Mouse (Mus musculus): ENCODE data around the gene Lrrc20.
A peak's percentile ranks its signal among the peaks of the same experiment; 100 is the strongest.
"Not testable (repeated sequence)": the region's sequence is repeated elsewhere in the genome, so short reads cannot be mapped to it uniquely, and the experiment has no call there.

The Lrrc20 gene

GRCm38 (mm10) chr10:61587241-61587849 is 111.7 kb downstream of the Lrrc20 start:
- DNase-seq (ENCODE audit: low read depth) = no peak

DNA sequence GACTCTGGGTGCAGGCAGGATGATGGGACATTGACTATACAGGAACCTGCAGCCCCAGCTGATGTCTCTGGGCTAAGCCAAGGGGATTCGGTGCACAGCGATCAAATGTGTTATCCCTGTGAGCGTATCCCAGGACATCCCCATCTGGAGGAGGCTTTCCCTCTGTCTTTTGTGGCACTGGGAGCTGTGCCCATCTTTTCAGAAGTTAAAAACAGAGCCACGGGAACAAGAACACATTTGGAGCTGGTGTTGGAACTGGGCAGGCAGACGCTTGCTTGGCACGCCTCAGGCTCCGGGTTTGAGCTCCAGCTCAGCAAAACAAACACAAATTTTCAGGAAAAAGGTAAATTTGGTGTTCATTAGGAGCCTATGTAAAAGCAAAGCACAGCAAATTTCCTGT is 122.4 kb downstream of the Lrrc20 start:
- no peak for DNase-seq (ENCODE audit: low read depth)

GRCm38 (mm10) chr10:61599556-61600114 is 124.0 kb downstream of the Lrrc20 start:
- DNase-seq (ENCODE audit: low read depth) = no peak

DNA sequence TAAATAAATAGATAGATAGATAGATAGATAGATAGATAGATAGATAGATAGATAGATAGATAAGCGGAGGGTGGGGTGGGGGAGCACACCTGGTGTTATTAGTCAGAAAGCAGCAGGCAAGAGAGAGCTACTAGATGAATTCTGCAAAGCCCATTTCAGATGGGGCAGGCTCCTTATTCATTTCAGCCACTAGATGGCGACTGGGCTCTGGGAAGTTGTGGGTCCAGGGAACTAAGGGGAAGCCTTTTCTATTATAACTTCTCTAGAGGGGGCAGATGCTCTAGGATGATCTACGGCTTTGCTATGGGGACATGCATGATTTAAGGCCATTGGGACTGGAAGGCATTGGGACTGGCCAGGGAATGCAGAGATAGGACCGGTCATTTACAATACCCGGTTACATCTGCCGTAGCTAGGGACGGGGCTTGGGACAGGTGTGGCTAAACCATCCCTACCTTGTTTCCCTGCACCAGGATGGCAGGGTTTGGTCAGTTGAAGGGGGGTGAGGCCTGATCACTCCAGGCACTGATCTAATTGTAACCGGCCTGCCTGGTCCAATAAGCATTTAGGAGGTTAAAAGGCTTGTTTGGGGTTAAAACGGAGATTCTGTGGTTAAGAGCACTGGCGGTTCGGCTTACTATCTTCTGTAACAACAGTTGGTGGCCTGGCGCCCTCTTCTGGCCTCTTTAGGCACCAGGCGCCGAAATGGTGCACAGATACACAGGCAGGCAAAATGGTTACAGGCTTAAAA is 126.9 kb downstream of the Lrrc20 start:
- DNase-seq (ENCODE audit: low read depth) = peak; percentile 77

- no peak for DNase-seq (ENCODE audit: low read depth)
These were observed 128.9 kb downstream of the Lrrc20 start for GRCm38 (mm10) chr10:61604376-61605065.

DNA sequence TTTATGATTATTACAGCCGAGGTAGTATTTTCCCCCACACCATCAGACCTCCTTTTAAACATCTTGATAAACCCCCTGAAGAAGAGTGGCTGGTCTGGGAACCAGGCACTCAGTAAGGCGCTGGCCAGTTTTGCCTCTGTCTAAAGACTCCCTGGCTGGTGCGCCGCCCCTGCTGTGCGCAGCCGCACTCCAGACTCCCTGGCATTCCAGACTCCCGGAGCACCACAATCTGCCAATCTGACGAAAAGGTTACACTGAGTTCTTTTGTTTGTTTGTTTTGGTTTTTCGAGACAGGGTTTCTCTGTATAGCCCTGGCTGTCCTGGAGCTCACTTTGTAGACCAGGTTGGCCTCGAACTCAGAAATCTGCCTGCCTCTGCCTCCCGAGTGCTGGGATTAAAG is 129.8 kb downstream of the Lrrc20 start:
- DNase-seq (ENCODE audit: low read depth) = not testable (repeated sequence)

DNA sequence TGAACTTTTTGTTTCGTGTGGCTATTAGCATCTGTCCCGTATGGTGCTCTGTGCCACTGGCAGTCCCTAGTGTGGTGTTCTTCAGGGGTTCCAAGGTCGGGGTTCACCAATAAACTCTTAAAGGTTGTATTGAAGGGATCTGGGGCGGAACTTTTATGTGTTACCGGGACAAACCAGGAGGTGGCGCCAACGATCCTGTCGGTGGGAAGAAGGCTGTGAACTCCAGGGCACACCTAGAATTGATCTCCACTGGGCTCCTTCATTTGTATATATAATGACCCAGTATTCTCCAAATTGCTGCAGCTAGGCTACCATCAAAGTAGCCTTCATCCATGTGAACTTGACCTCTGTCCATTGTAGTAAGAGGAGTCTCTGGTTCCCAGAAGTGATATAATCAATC is 130.2 kb downstream of the Lrrc20 start:
- DNase-seq (ENCODE audit: low read depth) = peak; percentile 58

DNA sequence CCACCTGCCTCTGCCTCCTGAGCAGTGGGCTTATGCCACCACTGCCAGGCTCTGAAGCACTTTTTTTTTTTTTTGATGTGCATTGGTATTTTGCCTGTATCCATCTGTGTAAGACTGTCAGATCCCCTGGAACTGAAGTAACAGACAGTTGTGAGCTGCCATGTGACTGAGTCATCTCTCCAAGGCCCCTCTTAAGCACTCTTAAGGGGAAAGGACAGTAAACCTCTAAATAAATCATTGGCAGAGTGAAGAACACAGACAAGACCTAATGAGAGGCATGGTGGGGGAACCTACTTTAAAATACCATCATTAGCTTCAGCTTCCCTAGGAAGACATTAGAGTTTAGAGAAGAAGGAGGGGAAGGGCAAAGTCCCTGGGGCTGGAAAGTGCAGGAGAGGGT is 132.6 kb downstream of the Lrrc20 start:
- DNase-seq (ENCODE audit: low read depth) = no peak

DNA sequence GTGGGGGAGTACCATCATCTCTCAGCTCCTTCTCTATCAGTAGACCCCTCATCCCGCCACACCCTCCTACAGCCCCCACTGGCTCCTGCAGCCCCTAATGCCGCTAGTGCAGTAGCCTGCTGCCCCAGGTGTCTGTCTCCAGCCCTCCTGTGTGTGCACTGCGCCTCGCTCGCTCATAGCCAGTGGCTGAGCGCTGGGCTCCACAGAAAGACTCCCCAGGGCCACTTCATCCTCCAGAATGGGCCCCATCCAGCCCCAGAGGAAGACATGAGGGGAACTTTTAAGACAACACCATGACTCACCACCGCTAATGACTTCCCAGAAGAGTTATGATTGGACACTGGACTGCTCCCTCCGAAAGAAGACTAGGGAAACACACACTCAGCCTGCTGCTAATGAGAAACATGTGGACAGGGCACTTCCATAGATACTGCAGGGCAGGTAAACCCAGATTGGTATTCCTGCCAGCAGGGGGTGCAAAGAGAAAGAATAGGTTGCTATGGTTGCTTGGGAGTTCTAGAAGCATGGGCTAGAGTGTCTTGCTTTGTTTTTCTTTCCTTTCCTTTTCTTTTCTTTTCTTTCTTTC is 135.1 kb downstream of the Lrrc20 start:
- no peak for DNase-seq (ENCODE audit: low read depth)

DNA sequence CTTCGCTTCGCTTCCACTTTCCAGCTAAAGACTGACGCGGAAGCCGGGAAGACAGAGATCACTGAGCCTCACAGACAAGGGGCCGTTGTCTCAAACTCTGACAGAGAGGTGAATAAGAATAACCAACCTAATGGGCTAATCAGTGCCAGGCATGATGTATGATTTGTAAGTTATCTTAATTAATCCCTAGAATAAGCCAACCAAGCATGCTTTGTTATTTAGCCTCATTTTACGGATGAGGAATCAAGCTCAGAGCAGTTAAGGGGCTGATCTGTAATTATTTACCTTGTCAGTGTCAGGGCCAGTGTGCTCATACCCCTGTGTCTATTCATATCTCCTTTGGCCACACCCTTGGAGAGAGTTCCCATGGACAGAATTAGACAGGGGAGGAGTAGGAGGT is 138.7 kb downstream of the Lrrc20 start:
- DNase-seq (ENCODE audit: low read depth) = no peak

- no peak for DNase-seq (ENCODE audit: low read depth)
These were observed 142.9 kb downstream of the Lrrc20 start for GRCm38 (mm10) chr10:61618528-61618927.

GRCm38 (mm10) chr10:61621681-61622080 is 146.1 kb downstream of the Lrrc20 start:
- no peak for DNase-seq (ENCODE audit: low read depth)

DNA sequence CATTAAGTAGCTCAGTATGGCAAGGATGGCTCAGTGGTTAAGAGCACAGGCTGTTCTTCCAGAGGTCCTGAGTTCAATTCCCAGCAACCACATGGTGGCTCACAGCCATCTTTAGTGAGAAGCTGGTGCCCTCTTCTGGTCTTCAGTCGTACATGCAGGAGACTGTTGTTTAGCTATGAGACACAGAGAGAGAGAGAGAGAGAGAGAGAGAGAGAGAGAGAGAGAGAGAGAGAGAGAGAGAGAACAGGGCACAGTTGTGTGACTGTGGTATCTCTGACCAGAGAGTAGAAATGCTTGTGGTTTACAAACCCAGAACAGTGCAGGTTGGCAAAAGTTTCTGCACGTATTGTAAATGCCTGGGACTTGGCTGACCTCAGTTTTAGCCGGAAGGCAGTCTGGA is 148.3 kb downstream of the Lrrc20 start:
- DNase-seq (ENCODE audit: low read depth) = not testable (repeated sequence)

DNA sequence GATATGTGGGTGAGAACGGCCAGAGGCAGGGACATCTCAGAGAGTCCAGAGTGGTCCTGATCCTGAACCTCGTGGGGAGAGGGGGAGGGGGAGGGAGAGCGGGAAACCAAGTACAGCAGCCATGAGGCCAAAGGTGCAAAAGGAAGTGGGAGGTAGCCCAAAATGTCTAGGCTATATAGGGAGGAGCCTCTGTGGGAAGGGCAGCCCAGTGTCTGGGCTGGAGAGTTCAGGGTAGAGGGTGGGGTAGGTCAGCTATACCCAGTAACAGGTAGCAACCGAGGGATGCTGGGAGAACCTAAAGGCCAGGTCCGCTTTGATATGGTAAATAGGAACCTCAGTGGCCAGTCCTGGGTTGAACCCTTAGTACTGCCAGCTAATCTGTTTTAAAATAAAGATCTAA is 149.2 kb downstream of the Lrrc20 start:
- no peak for DNase-seq (ENCODE audit: low read depth)

DNA sequence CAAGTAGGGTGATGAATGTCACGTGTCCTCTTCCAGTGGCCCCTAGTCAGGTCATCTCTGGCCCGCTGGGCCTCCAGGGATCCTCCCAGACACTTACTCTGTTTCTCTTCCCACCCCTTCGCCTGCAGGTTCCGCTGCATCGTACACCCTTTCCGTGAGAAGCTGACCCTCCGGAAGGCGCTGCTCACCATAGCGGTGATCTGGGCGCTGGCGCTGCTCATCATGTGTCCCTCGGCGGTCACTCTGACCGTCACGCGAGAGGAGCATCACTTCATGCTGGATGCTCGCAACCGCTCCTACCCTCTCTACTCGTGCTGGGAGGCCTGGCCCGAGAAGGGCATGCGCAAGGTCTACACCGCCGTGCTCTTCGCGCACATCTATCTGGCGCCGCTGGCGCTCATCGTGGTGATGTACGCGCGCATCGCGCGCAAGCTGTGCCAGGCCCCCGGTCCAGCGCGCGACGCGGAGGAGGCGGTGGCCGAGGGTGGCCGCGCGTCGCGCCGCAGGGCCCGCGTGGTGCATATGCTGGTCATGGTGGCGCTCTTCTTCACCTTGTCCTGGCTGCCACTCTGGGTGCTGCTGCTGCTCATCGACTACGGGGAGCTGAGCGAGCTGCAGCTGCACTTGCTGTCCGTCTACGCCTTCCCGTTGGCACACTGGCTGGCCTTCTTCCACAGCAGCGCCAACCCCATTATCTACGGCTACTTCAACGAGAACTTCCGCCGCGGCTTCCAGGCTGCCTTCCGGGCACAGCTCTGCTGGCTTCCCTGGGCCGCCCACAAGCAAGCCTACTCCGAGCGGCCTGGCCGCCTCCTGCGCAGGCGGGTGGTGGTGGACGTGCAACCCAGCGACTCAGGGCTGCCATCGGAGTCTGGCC is 150.0 kb downstream of the Lrrc20 start:
- DNase-seq (ENCODE audit: low read depth) = no peak

GRCm38 (mm10) chr10:61626551-61626950 is 150.9 kb downstream of the Lrrc20 start:
- DNase-seq (ENCODE audit: low read depth) = no peak

- DNase-seq (ENCODE audit: low read depth) = no peak
These were observed 151.8 kb downstream of the Lrrc20 start for GRCm38 (mm10) chr10:61627195-61627937.

DNA sequence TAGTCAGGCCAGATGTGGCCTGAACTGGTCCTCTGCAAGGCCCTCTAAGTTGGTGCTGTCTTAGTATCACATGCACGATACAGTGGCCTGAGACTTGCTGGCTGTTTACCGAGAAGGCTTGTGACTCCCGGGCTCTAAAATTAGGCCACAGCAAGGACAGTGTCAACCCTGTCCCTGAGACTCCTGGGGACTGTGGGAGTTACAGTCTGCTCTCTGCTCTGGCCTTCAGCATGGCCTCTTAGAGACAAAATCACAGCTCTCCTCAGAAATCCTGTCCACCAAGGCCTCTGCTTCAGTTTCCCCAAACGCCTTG is 152.3 kb downstream of the Lrrc20 start:
- no peak for DNase-seq (ENCODE audit: low read depth)

All from c-Kit-positive CD71-positive TER-119-negative erythroid progenitor cells, embryonic 14.5 days (primary cell).